Mouse (Mus musculus) small intestine, adult 2 months (tissue): ENCODE measurements around the gene Mrpl50. TPM values are rescaled to one million over a fixed set of nuclear protein-coding genes. Genes with fewer than 3 reads are reported as not detected.
A peak's percentile ranks its signal among the peaks of the same experiment; 100 is the strongest.

Source experiments
- H3K27ac ChIP-seq: fragments of 200-500 bp; 2 replicates; pipeline ENCODE4 v1.5.1; 2012; ENCODE audit warnings: low read depth, low read length, control low read depth, inconsistent platforms; ENCODE audit not compliant: insufficient read depth
- H3K27me3 ChIP-seq: fragments of 200-500 bp; 2 replicates; pipeline ENCODE4 v1.6.1; 2012; ENCODE audit warnings: mild to moderate bottlenecking, moderate library complexity, low read length, inconsistent platforms; ENCODE audit not compliant: control insufficient read depth, insufficient read depth
- H3K36me3 ChIP-seq: fragments of 200-500 bp; 2 replicates; pipeline ENCODE4 v1.6.1; 2012; ENCODE audit warnings: mild to moderate bottlenecking, low read length, control low read depth, inconsistent platforms; ENCODE audit not compliant: control insufficient read depth, insufficient read depth
- H3K4me1 ChIP-seq: fragments of 200-500 bp; 2 replicates; pipeline ENCODE4 v1.6.1; 2012; ENCODE audit warnings: low read length, inconsistent platforms, mixed read lengths; ENCODE audit not compliant: control insufficient read depth, insufficient read depth, insufficient read length
- H3K4me3 ChIP-seq: fragments of 200-500 bp; 2 replicates; pipeline ENCODE4 v1.5.1; 2012; ENCODE audit warnings: low read depth, mild to moderate bottlenecking, control low read depth, inconsistent platforms, low read length, moderate library complexity
- CTCF ChIP-seq: fragments of 200-500 bp; IDR thresholded peaks from 2 replicates; pipeline ENCODE4 v1.5.1; 2012; ENCODE audit warnings: low read depth, mild to moderate bottlenecking, control low read depth, inconsistent platforms, low read length, moderate library complexity, mixed read lengths; ENCODE audit not compliant: insufficient replicate concordance, insufficient read length; ENCODE audit errors: extremely low read depth
- POLR2A ChIP-seq: fragments of 200-500 bp; IDR thresholded peaks from 2 replicates; pipeline ENCODE4 v1.6.1; 2012; ENCODE audit warnings: low read depth, mild to moderate bottlenecking, control low read depth, inconsistent platforms, low read length, moderate library complexity
- WGBS: fragments of 180-500 bp; shearing (Covaris S2); methylation state at CpG from one replicate; pipeline ENCODE4 v1.1.7; 2018; 5-methylcytosine and 5-hydroxymethylcytosine counted together
- polyA plus RNA-seq: library from polyadenylated mRNA; depleted of rRNA; stranded (reverse); fragments of >200 nt; gene quantifications from 2 replicates; pipeline ENCODE4 v1.2.3, GENCODE M21; 2012

Gene Mrpl50
- polyA plus RNA-seq, 1 experiment: 0.98 TPM

DNA sequence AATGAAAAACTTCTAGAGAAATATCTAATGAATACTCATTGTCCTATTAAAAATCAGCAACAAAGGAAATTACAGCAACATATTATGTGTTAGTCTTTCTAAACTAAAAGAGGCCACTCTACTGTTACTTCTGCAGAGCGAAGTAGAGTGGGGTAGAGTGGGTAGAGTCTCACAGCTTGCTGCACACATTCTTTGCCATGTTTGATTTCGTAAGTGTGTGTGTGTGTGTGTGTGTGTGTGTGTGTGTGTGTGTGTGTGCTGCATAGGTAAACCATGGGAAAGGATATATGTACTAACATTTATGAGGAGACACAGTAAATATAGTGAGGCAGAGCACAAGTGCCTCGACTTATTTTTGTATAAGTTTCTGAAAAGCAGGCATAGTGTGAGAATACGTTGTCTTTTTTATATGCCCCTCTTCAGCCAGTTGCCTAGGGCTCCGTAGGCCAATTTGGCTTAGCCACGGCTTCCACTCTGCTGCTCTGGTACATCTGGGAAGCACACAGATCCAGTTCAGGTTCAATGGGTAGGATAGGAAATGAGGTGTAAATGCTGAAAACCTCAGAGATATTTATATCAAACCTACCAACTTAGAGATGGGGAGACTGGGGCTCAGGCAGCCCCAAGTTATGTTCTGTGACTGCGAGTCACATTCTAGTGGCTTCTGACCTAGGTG is 26.8 kb upstream of the Mrpl50 start:
- Histone ChIP-seq H3K4me3 (peak overlapping the region; percentile 60; the same call in 1 of the 2 replicates), H3K27ac (peak overlapping the region; percentile 100), H3K4me1 (no peaks in the 10 kb centered on the region; the same call in 1 of the 2 replicates), H3K36me3 (peaks cover 34% of the 10 kb centered on the region), H3K27me3 (no peaks in the 10 kb centered on the region)
- TF ChIP-seq POLR2A (no peak), CTCF (no peak; the same call in 1 of the 2 replicates)
- 26% methylated on average over 7 of the region's 7 CpGs for WGBS

DNA sequence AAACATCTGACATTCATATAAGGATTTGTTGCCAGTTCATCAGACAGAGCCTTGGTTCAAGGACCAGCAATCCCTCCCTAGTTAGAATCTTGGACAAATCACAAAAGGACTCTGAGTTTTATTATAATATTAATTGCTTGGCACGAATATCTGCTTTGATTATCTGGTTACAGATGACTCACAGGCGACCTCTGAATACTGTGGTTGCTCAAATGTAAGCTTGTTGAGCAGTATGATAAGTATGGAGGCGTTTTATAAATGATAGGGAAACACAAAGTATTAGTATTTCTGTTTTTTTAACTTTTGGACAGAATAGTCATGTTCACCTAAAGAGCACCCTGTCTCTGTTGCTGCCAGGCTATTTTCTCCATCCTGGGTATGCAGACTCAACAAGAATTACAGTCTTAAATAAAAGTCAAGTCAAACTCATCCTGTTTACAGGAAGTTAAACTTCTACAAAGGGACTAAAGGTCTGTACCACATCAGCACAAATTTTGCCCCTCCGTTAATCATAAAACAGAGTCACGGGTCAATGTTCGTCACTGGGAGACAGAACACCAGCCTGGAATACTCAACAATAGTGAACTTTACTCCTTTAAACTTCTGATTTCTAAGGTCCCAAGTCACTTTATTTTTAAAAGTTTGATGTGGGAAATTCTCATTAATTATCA is 26.1 kb upstream of the Mrpl50 start:
- peaks cover 39% of the 10 kb centered on the region for H3K36me3 ChIP-seq
- WGBS: 19% methylated on average over 6 of the region's 6 CpGs
- H3K4me1 ChIP-seq: no peaks in the 10 kb centered on the region; the same call in 1 of the 2 replicates
- TF ChIP-seq POLR2A (no peak), CTCF (no peak)
- H3K27me3 ChIP-seq: no peaks in the 10 kb centered on the region
- H3K27ac ChIP-seq: peak overlapping the region; percentile 86
- no peak overlapping the region for H3K4me3 ChIP-seq

DNA sequence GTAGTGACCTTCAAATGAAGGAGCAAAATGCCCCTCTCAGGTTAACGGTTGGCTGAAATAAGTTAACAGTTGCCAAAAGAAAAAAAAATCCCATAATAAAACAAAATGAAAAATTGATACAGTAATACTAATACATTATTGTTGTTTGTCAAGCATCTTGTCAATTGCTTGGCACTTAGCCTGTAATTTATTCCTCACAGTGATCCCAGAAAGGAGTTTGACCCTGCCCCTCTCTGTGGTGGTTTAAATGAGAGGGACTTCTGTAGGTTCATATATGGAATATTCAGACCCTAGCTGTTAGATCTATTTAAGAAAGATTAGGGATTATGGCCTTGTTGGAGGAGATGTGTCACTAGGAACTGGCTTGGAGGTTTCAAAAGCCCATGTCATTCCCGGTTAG is 25.1 kb upstream of the Mrpl50 start:
- peak overlapping the region; percentile 58 for H3K4me3 ChIP-seq
- H3K36me3 ChIP-seq: peaks cover 47% of the 10 kb centered on the region
- WGBS: 38% methylated on average over 2 of the region's 2 CpGs
- peak overlapping the region; percentile 86 for H3K27ac ChIP-seq
- no peaks in the 10 kb centered on the region; the same call in 1 of the 2 replicates for H3K4me1 ChIP-seq
- no peaks in the 10 kb centered on the region for H3K27me3 ChIP-seq
- TF ChIP-seq POLR2A: no peak
- no peak for TF ChIP-seq CTCF

DNA sequence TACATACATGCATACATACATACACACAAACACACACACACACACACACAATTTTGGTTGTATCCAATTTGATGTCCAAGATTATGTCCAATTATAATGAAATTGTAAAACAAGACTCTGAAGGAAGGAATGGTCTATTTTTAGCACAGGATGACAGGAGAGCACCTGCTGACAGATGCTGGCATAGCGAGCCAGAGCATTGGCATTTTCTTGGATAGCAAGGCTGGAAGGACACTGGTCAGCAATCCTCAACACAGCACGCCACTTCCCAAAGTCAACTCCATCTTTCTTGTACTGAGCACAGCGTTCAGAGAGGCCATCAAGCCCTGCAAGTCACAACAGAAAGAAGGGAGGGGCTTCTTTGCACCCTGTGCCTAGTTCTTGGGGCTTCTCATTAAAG is 20.1 kb upstream of the Mrpl50 start:
- TF ChIP-seq CTCF (no peak), POLR2A (no peak)
- Histone ChIP-seq H3K4me3 (no peak overlapping the region), H3K27ac (no peak overlapping the region), H3K4me1 (no peaks in the 10 kb centered on the region; the same call in 1 of the 2 replicates), H3K36me3 (peaks cover 81% of the 10 kb centered on the region), H3K27me3 (no peaks in the 10 kb centered on the region)
- WGBS: 78% methylated on average over 3 of the region's 3 CpGs

DNA sequence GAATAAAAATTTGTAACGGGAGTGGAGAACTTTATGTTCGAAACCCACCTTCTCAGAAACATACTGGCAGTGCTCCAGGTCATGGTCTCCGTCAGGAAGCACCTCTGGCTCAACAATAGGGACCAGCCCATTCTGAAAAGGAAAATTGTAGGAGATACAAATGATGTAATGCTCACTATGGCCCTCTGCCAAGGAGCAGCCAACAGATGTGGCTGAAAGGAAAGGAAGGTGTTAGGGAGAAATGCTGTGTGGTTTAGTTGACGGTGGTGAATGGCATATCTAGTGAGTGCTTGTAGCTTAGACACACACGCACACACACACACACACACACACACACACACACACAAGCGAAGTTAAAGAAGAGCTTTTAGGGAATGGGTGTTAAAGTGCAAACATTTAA is 18.8 kb upstream of the Mrpl50 start:
- H3K4me3 ChIP-seq: no peak overlapping the region
- no peak overlapping the region for H3K27ac ChIP-seq
- no peak for TF ChIP-seq CTCF
- no peak for TF ChIP-seq POLR2A
- H3K27me3 ChIP-seq: no peaks in the 10 kb centered on the region
- 65% methylated on average over 6 of the region's 6 CpGs for WGBS
- H3K36me3 ChIP-seq: peaks cover 74% of the 10 kb centered on the region
- no peaks in the 10 kb centered on the region for H3K4me1 ChIP-seq

DNA sequence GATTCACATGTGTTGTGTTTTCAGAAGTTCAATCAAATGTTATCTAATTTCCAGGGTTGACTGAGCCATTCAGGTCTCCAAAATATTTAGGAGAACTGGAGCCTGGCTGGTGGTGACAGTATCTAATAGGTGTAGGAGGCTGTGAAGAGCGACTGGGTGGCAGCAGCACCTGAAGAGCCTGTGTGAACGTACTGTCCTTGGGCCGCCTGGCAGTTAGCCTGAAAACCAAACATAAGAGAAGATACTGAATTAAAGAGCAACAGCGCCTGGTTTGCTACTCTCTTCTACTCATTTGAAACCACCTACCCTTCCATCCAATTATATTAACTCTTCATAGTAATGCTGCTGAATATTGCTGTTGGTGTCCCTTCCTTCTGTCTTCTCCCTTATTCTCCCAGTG is 15.8 kb upstream of the Mrpl50 start:
- peaks cover 46% of the 10 kb centered on the region for H3K36me3 ChIP-seq
- no peaks in the 10 kb centered on the region for H3K4me1 ChIP-seq
- WGBS: 83% methylated on average over 4 of the region's 4 CpGs
- no peak overlapping the region for H3K4me3 ChIP-seq
- TF ChIP-seq CTCF (no peak), POLR2A (no peak)
- no peaks in the 10 kb centered on the region for H3K27me3 ChIP-seq
- H3K27ac ChIP-seq: no peak overlapping the region

DNA sequence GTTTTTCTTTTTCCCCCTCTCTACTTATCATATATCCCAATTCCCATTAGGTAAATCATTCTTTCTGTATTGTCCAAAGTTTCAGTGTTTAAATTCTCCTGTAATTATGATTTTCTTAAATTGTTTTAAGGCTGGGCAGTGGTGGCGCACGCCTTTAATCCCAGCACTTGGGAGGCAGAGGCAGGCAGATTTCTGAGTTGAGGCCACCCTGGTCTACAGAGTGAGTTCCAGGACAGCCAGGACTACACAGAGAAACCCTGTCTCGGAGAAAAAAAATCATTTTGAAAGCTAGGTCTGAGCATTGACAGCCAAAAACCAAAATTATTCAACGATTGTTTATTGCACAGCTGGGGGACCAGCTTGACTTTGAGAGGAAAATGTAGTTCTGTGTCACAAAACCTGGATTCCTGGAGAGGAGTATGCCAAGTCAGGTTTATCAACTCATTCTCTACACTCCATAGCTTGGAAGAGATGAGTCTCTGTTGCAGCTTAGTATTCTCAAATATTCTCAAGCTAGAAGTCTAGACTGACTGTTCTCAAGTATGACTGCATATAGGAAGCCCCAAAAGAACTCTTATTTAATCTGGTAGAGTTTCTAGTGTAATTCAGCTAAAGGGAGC is 14.9 kb upstream of the Mrpl50 start:
- Histone ChIP-seq H3K4me1 (no peaks in the 10 kb centered on the region), H3K27ac (no peak overlapping the region), H3K4me3 (no peak overlapping the region), H3K27me3 (no peaks in the 10 kb centered on the region), H3K36me3 (peaks cover 40% of the 10 kb centered on the region)
- TF ChIP-seq CTCF (no peak), POLR2A (no peak)
- WGBS: 94% methylated on average over 4 of the region's 4 CpGs
